Mouse (Mus musculus) layer of hippocampus, adult 18-20 months (tissue): ENCODE data around the gene Ptprc. TPM values are rescaled to one million over a fixed set of nuclear protein-coding genes. Genes with fewer than 3 reads are reported as not detected.

ENCODE experiments used
- DNase-seq, 2 experiments: peaks; one replicate each; pipeline ENCODE4 v3.0.0; 2022; ENCODE audit warnings: low spot score in 2 of 2
- long read RNA-seq: library from polyadenylated mRNA; stranded (forward); transcript quantifications from one replicate; pipeline ENCODE4 v2.0.0, GENCODE M21; 2021
- total RNA-seq, 2 experiments: library from RNA; stranded (reverse); gene quantifications; 2 replicates each; pipeline ENCODE4 v1.2.3; 2021

The Ptprc gene
- total RNA-seq: 1 to 10 TPM; 2.2 to 2.8 TPM
- long read RNA-seq, full-length matches to known transcripts: 1 of 1 reads
- long read RNA-seq, partial matches to known transcripts: 0 of 1 reads
- long read RNA-seq, other reads (novel, unspliced or antisense): 0 of 1 reads

DNA sequence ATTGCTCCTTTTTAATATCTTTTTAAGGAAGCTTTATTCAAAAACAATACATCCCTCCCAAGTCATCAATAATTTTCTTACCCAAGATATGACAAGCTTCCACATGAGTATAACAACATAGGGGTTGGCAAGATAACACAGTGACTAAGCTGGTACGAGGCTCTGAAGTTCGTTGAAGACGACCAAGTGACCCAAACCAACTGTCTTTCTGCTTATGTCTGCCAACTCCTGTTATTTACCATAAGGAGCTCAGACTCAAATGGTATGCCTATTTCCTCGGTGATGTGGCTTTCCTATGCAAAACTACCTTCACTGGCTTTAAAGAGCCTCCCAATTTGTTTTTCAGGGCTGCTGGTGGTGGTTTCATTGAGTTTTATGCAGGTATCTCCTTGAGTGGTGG, at the start of gene Ptprc:
TSS of gene Ptprc (minus strand) at position 215 of the 400 bp plus-strand sequence.
- DNase-seq: no peak

DNA sequence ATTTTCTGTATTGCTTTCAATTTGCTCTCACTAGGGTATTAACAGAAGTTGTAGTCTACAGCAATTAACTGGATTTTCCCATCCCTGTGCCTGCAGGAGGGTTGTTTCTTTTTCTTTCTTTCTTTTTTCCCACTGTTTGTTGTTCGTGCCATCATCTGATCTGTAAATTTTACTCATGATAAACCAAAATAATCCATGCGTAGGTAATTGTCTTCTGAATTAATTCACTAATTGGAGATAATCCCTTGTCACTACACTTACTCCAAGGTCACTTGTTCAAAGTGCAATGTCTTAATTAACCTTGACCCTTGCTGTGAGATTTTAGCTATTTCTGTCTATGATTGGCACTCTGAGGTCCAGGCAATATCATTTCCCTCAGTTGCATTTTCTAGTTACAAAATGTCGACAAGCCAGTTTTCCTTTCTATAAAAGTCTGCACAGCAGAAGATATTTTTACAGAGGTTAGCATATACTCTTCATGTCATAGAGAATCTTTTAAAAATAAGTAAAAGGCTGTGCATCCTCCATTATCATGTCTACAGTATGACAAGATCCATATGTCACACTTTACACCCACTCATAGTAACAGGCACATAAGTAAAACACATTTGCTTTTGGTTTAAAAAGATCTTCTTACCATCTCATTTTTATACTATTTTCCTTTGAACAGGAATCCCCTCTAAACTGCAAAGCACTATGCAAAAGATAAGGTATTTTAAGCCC, 39.4 kb upstream of the Ptprc start:
- no peak for DNase-seq

DNA sequence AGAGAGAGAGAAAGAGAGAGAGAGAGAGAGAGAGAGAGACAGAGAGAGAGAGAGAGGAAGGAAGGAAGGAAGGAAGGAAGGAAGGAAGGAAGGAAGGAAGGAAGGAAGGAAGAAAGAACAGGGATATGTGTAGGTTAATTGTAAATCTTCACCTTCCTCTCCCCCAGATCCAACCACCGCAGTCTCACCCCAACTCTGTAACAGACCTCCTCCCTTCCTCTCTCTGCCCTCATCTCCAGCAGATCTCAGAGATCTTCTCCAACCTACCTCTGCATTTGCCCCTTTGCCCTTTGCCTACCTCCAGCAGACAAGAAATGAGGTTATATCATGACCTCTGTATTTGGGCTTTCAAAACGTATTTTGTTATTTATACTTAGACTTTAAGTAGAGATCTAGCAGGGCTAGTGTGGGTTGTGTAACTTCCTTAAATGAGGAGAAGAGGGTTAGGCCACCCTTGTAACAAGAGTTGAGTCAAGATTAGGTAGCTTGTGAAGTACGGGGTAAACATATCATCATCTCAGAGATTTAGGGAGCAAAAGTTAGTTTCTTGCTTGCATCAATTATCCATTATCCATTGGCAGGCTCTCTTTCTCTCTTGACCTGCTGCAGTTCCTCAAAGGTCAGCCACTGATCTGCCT, 35.0 kb upstream of the Ptprc start:
- DNase-seq: no peak

DNA sequence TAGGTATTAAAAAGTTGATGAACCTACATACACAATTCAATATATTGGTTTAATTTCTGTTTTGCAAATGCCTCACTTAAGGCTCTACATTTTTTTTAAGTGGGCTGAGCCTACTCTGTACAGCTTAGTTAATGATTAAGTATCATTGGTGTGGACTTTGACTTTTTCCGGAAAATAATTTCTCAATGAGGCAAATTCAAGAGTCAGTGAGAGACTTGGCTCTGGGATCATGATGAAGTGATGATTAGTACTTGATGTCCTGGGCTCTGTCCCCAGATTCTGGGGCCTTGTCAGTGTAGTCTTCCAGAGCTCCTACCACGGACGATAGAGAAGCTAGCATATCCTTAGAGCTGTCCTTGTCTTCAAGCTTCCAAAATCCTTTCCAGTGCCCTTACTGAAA, 34.2 kb upstream of the Ptprc start:
- DNase-seq: no peak

DNA sequence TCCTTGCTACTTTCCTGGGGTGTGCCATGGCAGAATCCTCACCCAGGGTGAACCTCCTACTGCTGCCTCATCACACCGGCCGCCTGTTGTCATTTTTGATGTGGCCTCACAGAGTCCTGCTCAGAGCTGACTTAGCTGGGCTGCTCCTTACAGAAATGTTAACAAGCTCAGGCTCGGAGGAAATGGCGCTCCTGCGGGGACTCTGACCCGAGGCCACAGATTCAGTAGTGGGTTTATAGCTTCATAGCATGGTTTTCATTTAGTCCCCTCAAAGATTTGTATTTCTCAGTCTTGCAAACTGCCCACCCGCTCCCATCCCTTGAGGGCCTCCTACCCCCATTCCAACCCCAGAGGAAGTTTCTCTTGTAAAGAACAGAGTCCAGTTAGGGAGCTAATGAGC, 30.5 kb upstream of the Ptprc start:
- DNase-seq: no peak

DNA sequence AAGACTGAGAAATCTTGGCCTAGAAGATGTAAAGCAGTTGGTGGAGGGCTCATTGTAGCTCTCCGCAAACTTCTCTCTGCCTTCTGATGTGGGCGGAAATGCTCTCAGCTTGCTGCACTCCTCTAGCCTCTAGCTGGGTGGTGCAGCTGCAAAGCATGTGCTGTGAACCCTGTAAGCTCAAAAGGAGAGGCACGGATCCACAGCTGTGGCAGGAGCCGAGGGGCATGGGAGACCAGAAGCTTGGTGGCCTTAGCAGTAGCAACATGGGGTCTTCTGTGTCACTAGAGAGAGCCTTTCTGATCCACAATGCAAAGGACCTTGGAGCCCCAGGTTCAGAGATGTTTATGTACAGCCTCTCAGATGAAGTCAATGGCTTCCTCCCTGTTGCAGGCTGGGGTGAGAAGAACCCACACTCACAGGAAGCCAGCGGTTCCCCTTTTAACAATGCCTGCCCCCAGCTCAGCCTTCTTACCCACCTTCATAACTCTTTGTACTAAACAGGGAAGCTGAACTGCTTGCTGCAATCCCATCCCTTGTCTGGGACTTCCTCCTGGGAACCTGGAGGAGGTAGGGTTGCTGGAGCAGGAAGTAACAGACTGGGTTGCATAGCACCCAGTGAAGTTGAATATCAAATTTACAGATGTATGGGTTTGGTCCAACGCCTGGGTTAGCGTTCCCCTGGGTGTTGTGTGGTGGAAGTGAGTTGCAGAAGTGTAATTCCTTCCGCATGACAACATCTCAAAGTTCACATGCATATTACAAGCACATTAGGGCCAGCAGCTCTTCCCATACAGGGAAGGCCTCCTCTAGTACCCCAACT, 16.4 kb upstream of the Ptprc start:
- no peak for DNase-seq

DNA sequence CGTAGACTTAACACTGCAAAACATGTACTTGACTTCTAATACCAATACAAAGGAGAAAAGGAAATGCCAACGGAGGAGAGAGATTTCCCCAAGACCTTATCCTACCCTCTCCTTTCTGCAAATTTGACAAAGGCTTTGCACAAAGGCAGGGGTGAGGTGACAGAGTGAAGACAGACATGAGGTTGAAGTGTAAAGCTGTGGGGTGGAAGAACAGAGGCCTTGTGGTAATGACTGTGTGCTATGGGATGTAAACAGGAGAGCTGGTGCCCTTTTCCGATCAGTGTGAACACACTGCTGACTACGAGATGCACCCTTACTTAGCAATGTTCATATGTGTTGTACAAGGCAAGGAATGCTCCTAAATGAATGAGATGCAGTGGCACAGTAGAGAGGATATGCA, 12.6 kb upstream of the Ptprc start:
- DNase-seq: no peak

DNA sequence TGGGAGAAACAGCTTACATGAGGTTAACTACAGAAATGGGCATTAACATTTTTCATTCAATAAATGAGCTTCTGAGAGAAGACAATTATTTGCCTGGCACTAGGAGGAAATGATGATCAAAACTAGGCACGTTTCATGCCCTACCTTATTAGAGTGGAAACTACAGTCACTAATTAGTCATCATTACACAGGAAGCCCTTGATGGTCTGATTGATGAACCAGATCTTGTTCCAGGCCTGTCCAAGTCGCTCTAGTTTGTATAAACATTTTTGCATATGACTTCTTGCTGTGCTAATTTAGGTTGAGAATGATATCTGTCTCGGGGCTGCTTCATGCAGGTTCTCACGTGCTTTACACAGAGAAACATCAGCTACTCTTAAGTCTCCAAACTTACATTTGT, 10.4 kb upstream of the Ptprc start:
- DNase-seq: no peak

DNA sequence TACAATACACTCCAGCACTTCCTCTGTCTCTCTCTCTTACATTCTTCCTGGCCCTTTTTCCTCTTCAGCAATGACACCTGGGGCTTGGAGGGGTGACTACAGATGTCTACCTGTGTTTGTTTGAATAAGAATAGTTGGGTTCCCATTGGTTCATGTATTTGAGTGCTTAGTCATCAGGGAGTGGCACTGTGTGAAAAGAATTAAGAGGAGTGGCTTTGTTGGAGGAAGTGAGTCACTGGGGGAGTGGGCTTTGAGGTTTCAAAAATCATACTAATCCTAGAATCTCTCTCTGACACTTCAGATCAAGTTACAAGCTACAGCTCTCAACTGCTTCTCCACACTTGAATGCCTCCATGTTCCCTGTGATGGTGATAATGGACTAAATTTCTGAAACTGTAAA, 4.6 kb upstream of the Ptprc start:
- no peak for DNase-seq

DNA sequence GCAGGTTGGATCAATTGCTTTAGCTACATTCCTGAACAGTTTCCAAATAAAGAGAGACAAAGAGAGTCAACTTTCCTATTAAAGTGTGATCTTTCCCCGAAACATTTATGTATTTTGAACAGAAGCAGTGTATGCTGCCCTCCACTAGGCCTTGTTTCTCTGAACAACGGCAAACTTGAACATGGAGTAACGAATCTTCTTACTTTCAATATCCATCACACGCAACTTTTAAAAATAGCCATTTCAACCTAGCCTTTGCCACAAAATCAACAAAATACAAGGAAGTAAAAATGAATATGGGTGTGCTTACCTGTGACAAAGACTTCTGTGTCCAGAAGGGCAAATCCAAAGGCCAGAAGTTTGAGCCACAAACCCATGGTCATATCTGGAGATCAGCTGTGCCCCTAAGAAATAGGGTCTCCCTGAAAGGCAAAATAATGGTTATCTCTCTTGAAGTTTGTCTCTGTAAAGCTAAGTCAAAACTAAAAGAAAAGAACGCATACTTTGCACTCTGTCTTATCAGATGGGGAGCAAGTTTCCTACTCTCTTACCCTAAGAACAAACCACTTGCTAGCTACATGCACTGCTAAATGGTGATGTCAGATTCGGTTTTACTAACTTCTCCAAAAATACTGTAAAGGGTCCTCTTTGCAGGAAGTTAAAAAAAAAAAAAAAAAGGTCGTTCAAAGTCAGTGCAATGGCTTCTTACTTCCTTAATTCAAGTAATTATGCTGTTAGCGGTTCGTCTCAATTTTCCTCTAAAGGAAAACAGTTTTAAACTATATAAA, 609 bp downstream of the Ptprc start:
- DNase-seq: no peak

DNA sequence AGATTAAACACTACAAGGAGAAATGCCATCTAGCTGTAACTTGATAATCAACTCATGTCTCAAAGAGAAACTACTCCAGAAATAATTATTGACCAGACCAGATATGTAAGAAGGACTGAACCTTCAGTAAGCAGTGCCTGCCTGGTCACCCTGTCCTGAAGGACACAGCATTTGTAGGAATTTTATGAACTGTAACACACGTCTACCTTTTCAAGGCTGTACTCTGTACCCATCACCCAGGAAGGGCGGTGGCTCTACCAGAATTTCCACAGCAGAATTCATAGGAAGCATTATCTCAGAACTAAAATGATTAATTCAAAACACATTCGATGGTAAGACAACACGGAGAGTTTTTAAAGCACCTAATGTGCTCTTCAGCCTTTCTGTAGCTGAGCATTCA, 1.4 kb downstream of the Ptprc start:
- DNase-seq: no peak

DNA sequence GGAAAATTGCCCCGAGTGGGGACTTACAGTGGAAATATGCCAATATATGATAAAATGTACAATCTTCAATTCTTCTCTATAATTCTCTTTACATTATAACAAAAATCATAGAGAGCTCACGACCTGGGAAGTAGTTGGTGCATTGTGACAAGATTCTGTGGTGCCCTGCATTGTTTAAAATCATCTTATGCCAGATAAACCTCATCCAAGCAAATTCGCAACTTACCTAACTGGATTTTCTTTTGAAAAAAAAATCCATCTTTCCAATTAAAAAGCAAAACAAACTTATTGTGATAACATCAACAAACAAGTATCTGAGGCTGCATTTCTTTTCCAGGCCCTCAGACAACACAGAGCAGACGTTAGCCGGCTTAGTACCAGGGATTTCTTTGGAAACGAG, 1.8 kb downstream of the Ptprc start:
- no peak for DNase-seq

DNA sequence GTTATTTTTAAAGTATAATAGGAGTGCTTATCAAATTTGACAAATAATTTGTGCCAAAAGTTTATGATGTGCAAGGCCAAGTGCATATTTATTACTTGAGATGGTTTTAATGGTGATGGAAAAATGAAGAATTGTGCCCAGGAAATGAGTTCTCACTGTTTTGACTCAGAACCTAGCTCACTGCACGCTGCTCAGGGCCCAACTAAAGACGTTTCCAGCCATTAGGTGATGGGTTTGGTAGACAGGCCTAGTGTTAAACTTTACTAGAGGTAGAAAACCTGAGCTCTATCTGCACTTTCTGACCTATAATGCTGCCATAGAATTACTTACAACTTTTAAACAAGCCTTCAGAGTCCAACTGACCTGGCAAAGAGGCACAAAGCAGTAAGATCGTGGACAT, 3.0 kb downstream of the Ptprc start:
- no peak for DNase-seq

DNA sequence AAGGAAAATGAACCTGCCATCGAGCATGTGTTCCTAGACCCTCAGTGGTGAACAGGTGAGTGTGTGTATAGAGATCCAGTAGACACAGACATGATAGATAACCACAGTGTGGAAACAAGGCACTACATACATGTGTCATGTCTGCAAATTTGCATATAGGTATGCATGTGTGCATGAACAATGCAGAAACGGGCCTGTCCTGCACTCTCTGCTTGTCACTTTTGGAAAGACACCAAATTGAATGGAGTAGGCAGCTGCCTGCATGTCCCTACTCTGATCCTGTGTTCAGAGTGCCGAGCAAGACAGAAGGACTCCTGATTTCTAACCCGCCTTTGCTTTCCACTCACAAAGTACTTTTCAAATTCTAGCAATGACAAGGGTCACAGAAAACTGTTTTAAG, 3.4 kb downstream of the Ptprc start:
- DNase-seq: no peak

DNA sequence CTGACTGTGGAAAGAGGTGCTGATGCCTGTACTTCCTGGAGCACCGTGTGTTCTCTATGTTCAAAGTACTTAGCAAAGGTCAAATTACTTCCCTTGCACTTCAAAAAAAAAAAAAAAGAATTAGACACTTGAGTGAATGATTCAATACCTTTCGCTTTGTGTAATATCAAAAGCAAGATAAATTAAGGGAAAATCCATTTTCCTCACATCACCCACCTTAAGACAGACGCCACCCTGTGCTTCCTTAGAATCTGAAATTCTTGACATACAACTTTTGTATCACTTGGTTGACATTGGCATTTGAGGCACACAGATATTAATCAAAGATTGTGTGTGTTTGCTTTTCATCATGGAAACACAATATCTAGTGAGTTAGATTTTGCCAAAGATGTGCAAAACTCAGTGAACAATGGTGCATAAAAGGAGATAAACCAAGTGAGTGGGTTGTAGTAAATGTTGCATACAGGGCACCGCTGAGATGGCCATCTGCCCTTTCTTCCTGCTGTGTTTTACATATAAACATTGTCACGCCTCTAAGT, 9.2 kb downstream of the Ptprc start:
- DNase-seq: no peak

DNA sequence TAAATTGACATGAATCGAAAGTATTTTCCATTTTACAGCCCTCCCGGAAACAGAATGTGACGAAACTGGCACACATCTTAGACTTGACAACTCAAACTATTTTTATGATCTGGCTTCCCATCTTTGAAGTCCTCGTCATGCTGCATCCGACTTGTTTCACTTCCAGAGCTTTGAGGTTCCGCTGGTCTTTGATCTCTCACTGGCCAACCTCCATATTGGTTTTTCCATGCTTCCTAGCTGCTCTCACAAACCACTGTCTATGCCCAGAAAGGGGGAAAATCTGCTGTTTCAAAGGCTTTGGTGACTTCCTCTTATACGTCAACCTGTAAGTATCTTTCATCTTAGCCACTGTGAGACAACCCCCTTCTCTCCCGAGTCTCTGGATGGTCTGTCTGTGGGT, 12.9 kb downstream of the Ptprc start:
- DNase-seq: no peak

DNA sequence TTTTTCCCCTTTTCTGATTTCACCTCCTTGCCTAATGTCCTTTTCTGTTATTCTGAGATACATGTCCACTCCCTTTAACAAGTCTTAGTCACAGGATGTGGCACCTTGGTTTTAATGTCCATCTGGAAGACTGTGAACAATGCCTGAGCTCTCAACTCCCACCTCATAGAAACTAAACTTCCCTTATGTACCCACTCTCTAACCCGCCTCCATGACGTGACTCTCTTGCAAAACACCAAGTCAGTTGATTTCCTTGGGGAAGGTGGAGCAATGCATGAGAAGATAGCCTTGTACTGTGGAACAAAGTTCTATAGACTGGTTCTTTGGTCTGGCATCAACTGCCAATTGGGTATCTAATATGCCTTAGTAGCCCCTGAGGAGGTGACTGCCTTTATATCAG, 16.6 kb downstream of the Ptprc start:
- DNase-seq: no peak

DNA sequence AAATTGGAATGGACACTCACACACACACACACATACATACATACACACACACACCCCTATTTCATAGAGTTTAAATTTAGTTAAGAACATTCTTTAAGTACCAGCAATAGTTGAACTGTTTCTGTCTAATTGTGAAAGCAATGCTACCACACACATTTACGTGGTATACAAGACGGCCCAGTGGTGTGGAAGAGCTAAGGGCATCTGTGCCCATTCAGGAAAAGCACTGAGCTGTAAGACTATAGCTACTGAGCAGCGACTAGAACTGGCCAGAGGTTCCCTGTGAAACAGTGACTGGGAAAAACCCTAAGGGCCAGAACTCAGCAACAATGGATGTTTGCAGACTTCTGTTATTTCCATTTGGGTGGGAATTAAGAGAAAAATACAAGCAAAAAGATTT, 17.3 kb downstream of the Ptprc start:
- DNase-seq: no peak

DNA sequence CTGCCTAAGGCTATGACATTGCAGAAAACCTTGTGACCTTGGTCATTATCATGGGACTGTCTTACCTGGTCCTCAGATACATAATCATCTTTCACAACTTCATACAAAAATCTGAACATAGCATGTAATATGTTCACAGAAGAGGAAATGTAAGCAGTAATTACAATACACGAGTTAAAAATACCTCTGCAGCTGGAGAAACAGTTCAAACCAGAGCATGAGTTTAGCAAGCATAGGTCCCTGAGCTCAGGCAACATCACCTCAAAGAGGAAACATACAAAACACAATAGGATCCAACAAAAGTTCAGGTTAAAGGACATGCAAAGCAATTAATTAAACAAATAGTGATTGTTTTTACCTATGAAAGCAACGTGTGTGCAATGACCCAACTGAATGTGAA, 17.8 kb downstream of the Ptprc start:
- no peak for DNase-seq

DNA sequence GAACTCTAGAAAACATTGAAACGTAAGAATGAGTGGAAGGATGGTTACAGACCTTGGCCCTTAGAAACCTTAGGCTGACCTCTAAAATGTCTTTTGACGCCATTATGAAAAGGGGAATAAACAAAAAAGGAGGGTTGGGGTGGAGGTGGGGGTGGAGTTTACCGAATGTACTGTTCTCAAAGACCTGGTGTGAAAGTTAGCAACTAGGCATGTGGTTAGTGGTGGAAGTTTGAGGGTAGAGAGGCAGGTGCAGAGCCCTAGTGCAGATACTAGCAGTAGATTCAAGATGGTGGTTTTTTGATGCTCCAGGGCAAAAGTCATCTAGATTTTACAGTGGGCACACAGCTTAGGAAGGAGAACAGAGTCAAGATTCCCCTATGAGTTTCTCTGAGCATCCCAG, 18.5 kb downstream of the Ptprc start:
- no peak for DNase-seq

DNA sequence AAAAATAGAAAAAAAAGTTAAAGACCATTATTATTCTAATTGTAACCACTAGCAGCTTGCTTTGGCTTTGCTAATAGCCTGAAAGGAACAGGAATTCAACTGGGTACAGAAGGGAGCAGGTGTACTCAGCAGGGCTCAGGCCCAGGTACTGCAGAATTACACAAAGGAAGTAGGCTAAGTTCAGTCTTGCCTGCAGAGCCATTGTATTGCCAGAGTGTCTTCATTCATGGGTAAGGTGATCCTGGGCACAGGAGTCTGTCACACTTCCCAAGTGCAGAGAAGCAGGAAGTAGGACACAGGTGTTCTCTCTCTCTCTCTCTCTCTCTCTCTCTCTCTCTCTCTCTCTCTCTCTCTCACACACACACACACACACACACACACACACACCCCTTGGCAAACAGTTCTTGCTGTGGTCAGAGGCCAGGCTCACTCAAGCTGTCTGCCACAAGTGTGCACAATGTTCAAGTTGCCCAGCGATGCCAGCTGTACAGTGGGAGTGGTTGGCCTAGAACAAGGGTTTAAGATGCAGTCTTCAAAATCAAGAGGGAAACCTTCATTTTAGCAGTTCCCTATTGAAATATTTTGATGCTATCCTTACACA, 21.2 kb downstream of the Ptprc start:
- no peak for DNase-seq
